Mouse (Mus musculus) WW6 (cell line): Measurements from ENCODE around the gene Rbfox1.

Experiments
- DNase-seq: peaks from one replicate; pipeline ENCODE4 v3.0.0-alpha.2; 2013; ENCODE audit warnings: low read depth, low spot score

Rbfox1 gene

DNA sequence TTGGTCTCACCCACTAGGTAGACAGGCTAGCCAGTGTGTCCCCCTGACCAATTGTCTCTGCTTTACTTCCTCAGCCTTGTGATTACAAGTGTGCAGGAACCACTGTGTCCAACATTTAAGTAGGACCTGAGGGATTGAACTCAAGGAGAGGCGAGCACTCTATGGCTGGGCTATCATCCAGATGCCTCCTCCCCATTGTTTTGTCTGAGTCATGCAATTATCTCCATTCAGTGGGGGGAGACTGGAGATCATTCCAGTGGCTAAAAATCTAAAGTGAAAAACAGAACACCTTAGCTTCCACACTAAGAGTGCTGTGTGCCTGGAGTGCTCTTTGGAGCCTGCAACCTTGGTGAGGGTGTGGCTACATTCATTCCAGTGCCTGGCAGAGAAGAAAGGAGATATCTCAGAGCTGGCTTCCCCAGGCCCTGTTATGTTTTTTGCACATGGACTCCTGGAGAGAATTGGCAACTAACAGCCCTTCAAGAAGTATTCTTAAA lies 594.0 kb downstream of the Rbfox1 start:
- DNase-seq, result no peak

DNA sequence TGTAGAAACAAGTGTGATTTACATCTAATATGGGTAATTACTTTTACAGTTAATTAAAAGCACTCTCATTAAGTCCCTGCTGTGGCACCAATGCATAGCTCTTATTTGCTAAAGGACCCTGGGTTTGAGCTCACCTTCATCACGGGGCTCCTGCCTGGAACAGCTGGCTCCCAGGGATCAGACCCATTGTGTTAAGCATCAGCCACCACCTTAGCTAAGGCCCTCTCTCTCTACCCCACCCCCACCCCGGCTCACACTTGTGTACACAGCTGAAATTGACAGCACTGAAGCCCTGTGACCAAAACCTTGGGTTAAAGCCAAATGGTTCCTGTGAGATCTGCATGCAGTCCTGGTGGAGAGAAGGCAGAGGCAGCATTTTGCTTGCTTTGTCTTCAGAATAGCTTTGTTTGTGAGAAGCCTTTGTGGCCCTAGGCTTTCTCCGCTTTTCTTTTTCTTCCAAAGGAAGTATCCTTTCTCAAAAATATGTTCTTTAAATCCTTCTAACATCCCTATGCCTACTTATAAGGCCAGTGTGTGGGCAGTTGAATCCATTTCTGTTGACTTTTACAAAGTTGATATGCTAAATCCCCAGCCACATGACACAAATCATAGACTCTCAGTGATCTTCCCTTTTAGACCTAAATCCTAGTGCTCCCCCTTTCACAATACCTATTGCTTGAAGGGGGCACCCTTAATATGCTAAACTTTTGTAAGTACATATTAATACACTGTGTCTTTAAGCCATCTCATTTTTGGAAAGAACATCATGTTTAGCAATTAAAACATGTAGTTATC lies 594.7 kb downstream of the Rbfox1 start:
- DNase-seq, result no peak

DNA sequence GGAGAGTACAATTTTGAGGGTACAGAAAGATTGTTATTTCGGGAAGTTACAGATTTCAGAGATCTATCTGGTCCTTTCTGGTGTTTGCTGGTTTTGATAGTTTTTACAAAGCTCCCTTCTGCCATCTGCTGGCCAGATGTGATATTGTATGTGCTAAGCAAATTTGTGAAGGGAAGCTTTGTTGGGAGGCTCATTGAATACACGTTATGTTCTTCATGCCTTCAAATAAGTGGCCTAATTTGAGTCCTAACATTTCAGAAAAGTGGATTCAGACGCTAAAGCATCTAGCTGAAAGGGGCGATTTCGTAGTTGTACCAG lies 595.2 kb downstream of the Rbfox1 start:
- peak; percentile 13 for DNase-seq

DNA sequence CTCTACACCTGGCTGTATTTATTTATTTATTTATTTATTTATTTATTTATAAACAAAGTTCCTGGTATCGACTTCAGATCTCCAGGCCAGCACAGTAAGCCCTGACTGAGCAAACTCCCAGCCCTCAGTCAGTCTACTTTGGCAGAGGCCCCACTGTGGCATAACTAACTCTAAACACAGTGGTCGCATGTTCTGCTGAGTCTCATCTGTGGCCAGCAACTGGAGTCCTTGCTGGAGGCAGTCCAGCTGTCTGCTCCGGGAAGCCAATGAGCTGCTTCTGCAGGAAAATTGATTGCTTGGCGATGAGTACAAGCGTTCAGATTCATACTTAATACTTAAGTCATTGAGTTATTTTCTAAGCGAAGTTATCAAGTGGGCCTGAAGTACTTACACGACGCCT lies 598.5 kb downstream of the Rbfox1 start:
- no peak for DNase-seq

DNA sequence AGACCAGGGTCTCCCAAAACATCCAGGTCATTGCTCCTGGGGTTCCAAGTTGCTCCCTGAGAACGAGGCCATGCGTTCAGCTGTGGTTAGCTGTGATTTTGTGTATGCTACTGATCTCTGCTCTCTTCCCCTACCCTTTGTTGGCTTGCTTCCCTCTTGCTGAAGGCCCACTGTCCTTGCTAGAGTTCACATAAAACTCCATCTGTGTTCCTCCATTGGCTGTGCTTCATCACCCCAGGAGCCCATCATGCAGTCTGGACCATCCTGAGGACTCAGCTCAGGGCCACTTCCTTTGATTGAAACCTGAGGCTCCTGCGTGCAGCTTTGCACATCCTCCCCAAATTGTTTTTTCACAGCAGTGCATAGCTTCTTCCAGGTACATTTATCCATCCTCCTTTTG lies 600.5 kb downstream of the Rbfox1 start:
- DNase-seq, result no peak

DNA sequence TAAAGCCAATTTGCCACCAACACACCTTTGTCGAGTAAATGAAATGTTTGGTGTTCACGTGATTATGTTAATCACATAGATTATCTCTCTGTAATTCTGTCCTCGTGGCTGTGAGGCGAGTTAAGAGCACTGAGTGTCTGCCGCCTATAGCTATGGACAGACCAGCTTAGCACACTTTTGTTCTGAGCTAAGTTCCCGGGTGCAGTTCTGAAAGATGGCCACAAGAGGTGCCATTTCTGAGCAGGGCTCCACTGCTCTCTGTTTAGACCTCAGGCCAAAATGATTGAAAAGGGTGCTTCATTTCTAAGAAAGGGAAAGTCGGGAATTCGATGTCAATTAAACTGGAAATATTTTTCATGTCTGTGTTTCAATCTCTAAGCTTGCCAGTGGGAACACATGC lies 617.1 kb downstream of the Rbfox1 start:
- peak; percentile 14 for DNase-seq

DNA sequence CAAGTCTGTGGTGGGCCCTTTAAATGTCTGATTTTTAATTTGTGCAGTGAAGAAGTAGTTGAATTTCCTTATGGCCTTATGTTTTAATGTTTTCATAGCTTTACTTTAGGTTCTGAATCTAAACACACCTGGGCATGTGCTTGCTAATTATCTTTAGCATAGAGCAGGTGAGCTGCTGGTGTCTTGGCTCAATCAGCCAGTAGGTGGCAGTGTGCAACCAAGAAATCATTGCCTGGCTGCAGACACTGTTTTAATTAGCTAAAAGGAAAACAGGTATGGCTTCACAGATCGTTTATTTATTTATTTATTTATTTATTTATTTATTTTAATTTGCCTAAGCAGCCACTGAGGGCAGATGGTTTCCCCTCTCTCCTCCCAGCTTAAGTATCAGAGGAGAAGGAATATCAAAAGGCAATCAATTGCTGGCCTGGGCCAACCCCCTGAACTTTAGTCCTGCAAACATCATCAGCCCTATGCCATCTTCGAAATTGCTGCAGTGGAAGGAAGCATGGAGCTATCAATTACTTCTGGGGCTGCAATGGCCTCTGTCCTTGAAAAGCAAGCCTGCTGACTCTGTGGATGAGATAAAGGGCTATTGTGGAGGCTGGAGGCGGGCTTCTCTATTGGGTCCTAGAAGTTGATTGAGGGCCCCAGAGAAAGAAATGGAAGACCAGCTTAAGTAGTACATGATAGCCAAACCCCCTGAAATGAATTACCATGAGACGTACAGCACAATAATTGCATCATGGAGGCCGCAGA lies 618.6 kb downstream of the Rbfox1 start:
- no peak for DNase-seq

DNA sequence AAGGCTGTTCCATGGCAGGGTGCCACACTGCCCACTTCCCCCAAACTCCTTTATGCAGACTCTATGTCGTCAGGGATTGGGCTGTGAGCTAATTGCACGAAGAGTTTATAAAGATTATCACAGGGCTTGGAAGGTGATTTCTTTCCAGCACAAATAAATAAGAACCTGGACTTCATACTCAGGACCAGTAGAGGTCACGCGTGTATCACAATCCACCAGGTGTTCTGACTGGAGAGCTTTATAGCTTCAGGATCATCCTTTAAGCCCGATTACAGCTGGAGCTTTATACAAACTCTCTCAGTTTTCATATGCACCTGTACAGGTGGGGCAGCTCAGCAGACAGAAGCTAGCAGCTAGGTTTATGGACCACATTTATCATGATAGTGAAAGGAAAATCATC lies 623.8 kb downstream of the Rbfox1 start:
- DNase-seq, result no peak

DNA sequence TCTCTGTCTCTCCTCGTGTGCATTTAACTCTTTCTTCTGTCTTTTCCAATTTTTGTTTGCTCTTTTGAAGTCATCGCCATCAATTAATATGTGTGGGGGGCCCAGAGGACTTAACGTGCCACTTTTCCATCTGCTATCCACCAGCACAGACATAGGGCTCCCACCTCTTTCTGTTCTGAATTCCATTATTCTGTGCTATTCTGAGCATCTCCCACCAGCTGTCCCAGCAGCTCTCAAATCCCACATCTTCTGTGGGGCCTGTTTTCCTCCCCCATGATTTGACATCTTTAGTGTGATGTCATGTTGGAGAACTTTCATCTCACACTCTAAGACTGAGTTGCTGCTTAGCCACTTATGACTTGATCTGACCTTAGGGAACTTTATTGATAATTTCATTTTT lies 634.3 kb downstream of the Rbfox1 start:
- DNase-seq, result no peak

DNA sequence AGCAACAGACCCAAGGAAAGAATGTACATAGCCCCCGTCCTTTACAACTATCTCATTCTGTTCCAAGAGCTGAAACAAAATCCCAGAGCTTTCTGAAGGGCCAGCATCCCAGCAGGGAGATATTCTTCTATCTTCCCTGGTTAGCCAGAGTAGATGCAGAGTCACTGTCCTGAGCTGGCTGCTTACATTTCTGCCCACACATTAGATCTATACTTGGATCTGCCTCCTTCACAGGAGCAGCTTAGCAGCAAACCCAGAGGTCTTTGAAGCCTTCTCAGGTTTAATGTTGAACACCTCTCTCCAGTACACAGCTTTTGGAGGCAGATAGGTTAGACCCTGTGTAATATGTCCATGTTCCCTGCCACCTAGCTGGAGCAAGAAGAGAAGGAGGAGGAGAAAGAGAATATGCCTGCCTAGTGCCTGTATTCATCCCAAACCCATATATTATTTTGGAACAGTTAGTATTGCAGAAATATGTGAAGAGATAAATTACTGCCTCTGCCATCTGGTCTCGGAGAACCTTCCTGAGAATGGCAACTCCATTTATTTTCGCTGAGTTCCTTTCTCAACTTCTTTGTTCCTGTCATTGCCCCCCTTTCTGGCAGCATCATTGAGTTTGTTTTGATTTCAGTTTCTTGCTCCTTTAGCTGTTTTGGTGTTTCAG lies 640.5 kb downstream of the Rbfox1 start:
- DNase-seq, result no peak

DNA sequence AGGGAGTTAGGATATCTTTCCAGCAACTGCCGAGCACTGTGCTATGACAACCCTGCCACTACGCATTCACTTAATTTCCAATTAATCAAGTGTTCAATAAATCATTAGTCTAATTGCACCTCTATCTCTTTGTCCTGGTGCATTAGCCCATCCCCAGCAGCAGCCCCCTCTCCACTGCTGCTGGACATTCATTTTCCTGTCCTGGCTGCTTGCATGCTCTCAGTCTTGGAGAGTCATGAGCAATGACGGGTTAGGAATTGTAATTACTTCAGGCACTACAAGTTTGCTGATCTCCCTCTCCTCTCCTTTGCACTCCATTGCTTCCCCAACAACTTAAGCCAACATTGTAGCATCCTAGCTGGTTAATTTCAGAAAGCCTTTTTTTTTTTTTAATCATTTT lies 646.3 kb downstream of the Rbfox1 start:
- no peak for DNase-seq

DNA sequence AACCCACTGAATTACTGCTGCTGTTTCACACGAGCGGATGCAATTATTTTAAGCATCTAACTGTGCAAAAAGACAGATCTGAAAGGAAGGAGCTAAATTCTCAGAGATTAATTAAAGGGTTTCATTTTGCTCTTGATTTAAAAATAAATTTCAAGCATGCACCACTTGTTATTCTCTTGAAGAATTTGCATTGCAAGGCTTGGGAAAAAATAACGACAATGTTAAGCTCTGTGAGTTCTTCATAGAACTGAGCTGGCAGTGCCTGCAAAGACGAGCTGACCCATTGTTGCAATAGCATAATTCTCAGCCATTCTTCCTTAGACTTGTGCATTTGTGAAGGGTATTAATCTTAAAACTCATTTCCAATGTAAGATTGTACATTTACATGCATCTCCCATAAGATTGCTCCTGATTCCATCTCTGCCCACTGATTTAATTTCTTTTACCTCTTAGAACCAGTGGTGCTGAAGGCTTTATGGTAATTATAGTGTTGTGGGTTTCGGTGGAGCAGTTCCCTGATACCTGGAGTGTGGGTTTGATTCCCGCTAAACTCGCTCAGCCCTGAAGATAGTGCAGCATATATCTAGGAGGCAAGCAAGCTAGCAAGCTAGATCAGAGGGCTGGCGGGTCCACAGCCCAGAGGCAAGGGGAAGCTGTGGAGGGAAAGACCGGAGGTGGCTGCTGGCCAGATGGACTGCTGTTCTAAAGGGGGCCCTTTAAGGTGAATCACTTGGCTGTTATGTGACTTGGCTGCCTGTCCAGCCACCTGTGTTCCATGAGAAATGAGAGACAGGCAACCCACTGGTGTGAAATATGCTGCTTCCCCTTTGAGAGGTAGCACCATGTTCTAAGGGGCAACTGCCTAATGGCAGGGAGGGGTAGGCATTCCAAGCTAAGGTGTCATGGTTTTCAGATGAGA lies 647.2 kb downstream of the Rbfox1 start:
- DNase-seq, result no peak

DNA sequence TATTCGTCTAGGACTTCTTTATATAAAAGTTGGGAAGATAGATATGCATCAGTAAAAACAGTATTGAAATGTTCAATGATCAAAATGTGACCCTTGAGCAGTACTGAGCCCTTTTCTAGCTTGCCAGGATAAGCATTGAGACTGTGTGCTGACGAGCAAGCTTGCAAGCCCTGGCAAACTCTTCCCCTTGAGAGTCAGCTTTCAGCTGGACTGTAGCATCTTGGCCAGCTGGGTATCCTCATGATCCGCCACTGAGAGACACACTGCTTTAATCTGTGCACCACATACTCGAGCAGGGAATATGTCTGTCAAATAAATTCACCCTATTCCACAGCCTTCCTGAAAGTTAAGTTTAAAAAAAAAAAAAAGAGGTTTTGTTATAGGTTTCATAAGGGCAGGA lies 670.6 kb downstream of the Rbfox1 start:
- DNase-seq, result no peak

DNA sequence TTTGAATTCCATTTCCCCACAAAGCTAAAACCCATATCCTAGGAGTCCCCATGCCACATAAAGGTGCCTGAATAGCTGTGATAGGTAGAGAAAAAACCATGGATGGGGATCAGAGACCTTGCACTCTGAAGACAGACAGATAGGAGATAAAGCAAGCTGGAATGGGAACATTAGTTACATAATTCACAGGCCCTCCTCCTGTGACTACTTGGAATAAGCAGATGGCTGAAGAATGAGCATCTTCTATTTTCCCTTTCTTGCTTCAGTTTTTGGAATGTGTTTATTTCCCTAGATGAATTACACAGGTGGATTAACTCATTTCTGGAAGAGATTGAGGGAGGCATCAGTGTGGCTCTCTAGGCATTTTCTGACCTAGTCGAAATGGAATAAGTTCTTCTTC lies 672.6 kb downstream of the Rbfox1 start:
- DNase-seq, result no peak

DNA sequence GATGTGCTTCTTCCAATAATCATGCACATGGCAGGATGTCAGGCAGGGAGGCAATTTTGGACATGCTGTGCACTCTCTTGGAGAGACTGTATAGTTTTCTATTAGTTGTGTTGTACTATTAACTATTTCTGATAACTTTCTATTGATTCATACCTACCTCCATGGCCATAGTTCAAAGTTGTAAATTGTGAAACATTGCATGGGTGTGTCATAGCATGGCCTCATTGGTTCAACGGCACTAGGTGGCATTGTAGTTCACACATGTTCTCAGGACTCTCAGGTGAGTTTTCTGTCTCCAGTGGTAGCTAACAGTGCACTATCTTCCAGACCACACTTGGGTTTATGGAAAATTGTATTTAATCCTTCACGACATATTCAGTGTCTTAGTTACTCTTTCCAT lies 699.5 kb downstream of the Rbfox1 start:
- no peak for DNase-seq

DNA sequence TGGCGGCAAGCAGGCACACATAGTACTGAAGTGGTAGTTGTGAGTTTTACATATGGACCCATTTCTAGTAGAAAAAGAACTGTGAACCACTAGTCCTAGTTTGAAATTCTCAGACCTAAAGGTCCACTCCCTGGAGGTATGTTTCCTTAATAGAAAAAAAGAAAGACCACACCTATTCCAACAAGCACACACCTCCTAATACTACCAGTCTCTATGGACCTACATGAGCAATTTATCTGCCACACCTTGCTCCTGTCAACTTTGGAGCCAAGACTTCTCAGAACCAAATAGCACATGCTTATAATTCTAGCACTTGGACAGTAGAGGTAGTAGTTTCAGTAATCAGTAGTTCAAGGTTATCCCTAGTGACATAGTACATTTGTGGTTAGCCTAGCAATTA lies 700.0 kb downstream of the Rbfox1 start:
- DNase-seq, result no peak

DNA sequence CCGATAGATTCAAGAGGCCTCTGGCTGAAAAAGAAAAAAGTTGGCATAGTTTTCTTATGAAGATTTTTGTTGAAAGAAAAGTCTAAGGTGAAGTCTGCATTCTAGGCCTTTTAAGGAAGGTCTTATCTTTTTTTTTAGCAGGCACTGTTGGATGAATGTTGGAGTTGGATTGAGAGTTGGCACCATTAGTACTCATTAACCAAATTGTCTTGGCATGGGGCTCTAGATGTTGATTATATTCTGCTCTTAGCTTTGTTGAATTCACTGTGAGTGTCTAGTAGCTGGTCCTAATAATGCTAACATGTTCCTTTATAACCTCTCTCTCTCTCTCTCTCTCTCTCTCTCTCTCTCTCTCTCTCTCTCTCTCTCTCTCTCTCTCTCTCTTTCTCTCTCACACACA lies 731.4 kb downstream of the Rbfox1 start:
- no peak for DNase-seq

DNA sequence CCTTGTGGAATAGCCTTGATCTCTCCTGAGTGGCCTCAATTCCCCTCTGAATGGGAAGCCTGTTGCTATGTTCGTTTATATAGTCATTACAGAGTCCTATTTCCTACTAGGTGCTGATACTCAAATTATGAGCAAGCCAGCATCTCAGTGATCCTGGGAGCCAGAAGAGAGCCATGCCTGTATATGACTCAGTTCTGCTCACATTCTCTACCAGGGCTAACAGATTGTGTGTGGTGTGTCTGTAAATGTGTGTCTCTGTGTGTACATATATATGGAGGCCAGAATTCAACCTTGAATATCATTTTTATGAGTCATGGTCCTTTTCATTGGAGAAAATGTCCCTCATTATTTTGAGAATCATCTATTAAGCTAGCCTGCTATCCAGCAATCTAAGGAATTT lies 755.2 kb downstream of the Rbfox1 start:
- no peak for DNase-seq

DNA sequence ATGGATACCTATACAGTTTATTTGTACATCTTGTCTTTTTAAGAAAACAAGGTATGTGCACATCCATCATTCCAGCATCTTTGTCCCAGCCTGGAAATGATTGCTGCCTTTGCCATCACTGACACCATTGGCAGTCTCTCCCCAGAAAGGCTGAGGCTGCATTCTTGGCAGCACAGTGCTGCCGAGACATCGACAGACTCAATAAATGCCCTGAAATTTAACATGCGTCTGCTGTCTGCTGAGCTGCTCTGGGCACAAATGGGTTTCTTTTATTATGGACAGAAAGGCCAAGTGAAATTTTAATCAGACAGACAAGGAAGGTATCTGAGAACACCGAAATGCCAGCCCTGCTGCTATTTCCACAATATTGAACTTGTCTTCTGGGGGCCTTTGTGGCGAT lies 761.8 kb downstream of the Rbfox1 start:
- DNase-seq, result no peak

DNA sequence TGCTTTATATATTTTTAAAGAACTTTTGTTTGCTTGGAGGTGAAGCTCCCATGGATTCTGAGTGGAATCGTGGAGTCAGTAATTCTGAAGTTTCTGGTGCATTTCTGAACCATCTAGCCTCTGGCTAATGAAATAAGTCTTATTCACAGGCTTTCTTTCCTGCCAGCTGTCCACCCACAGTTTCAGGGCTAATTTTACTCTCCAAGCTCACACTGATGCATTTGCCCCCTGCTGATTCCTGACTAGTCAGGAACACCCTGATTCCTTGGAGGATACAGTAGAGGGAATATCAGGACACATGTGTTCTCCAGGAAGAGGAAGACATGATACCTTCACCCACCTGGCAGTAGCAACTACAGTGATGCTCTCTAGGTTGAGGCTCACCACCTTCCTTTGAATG lies 763.6 kb downstream of the Rbfox1 start:
- no peak for DNase-seq

DNA sequence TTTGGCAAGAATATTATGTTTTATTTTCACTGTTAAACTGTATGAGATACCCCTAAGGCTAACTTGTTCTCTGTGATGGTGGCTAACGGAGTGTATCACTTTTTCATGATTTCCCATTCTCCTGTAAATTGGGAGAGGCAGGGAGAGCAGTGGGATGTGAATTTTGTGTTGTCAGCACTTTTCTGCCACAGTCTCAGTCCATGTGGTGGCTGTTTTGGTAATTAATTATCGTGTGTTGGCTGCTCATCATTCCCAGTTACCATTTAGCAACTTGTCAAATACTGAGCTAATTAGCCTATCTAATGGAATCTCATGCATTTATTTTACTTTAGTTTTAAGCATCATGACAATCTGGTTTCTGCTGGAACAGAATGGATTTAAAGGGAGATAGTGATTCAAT lies 773.4 kb downstream of the Rbfox1 start:
- DNase-seq, result no peak
